Mouse (Mus musculus) heart, embryonic 11.5 days (tissue): ENCODE measurements around the gene Oas1c. TPM values are rescaled to one million over a fixed set of nuclear protein-coding genes. Genes with fewer than 3 reads are reported as not detected.

Experiments used
- ATAC-seq: fragments of 200-750 bp; cut with Nextera tagmentation; replicated peaks from 2 replicates; pipeline ENCODE4 v1.8.0; 2017; ENCODE audit warnings: moderate library complexity; ENCODE audit not compliant: insufficient number of reproducible peaks, low FRiP score, low TSS enrichment
- H3K27ac ChIP-seq: fragments of 300-500 bp; sonication (generic); 2 replicates; pipeline ENCODE4 v1.5.1; 2014; ENCODE audit warnings: mild to moderate bottlenecking, low read depth, low read length
- H3K27me3 ChIP-seq: fragments of 300-500 bp; sonication (generic); 2 replicates; pipeline ENCODE4 v1.6.1; 2014; ENCODE audit warnings: mild to moderate bottlenecking, low read length, mixed read lengths; ENCODE audit not compliant: control insufficient read depth, insufficient read depth
- H3K36me3 ChIP-seq: fragments of 300-500 bp; sonication (generic); 2 replicates; pipeline ENCODE4 v1.6.1; 2014; ENCODE audit warnings: mild to moderate bottlenecking, low read length, moderate library complexity, mixed read lengths; ENCODE audit not compliant: control insufficient read depth, insufficient read depth
- H3K4me1 ChIP-seq: fragments of 300-500 bp; sonication (generic); 2 replicates; pipeline ENCODE4 v1.6.1; 2014; ENCODE audit warnings: low read length; ENCODE audit not compliant: control insufficient read depth, insufficient read depth
- H3K4me2 ChIP-seq: fragments of 300-500 bp; sonication (generic); 2 replicates; pipeline ENCODE4 v1.6.1; 2014; ENCODE audit warnings: mild to moderate bottlenecking, moderate library complexity
- H3K4me3 ChIP-seq: fragments of 300-500 bp; sonication (generic); 2 replicates; pipeline ENCODE4 v1.5.1; 2014; ENCODE audit warnings: low read depth, low read length
- H3K9ac ChIP-seq: fragments of 300-500 bp; sonication (generic); 2 replicates; pipeline ENCODE4 v1.6.1; 2014; ENCODE audit warnings: mild to moderate bottlenecking, low read depth, low read length, moderate library complexity
- H3K9me3 ChIP-seq: fragments of 300-500 bp; sonication (generic); replicated peaks from 2 replicates; pipeline ENCODE4 v1.6.1; 2016; ENCODE audit warnings: low read length; ENCODE audit not compliant: control insufficient read depth
- WGBS: fragments of 180-500 bp; shearing (Covaris S2); extraction: QIAGEN DNeasy Blood & Tissue Kit; methylation state at CpG from one replicate; pipeline ENCODE4 v1.1.7; 2014; ENCODE audit not compliant: insufficient replicate concordance; 5-methylcytosine and 5-hydroxymethylcytosine counted together
- polyA plus RNA-seq: library from polyadenylated mRNA; unstranded; fragments of >200 nt; fragmentation: Nextera tagmentation; extraction: Ambion mirVana; gene quantifications from 2 replicates; pipeline ENCODE4 v1.2.1, GENCODE M21; 2014

Oas1c gene
- polyA plus RNA-seq, 1 experiment from 2014 or later, result 0.54 TPM

- Histone ChIP-seq H3K9me3 (no peaks in the 10 kb centered on the region), H3K9ac (no peak overlapping the region), H3K4me2 (no peak overlapping the region), H3K27ac (no peak overlapping the region), H3K27me3 (no peaks in the 10 kb centered on the region), H3K4me3 (no peak overlapping the region), H3K4me1 (peaks cover 10% of the 10 kb centered on the region), H3K36me3 (no peaks in the 10 kb centered on the region)
- no peak for ATAC-seq
- WGBS, result 70% methylated on average over 5 of the region's 5 CpGs
Observed at GRCm38 (mm10) chr5:120776801-120777200, 35.5 kb downstream of the Oas1c start.

GRCm38 (mm10) chr5:120775287-120775985 is 36.9 kb downstream of the Oas1c start:
- Histone ChIP-seq H3K4me3 (no peak overlapping the region), H3K4me1 (peaks cover 10% of the 10 kb centered on the region), H3K27me3 (no peaks in the 10 kb centered on the region), H3K9me3 (no peaks in the 10 kb centered on the region), H3K36me3 (no peaks in the 10 kb centered on the region), H3K9ac (0 out of 2 replicates have a peak overlapping the region, but pooled peaks have one; percentile 16), H3K4me2 (no peak overlapping the region), H3K27ac (no peak overlapping the region)
- WGBS, result 56% methylated on average over 14 of the region's 14 CpGs
- no peak for ATAC-seq

GRCm38 (mm10) chr5:120769396-120769795 is 42.9 kb downstream of the Oas1c start:
- Histone ChIP-seq H3K4me3 (no peak overlapping the region), H3K27me3 (no peaks in the 10 kb centered on the region), H3K36me3 (no peaks in the 10 kb centered on the region), H3K4me2 (no peak overlapping the region), H3K9ac (no peak overlapping the region), H3K27ac (no peak overlapping the region), H3K4me1 (no peaks in the 10 kb centered on the region), H3K9me3 (no peaks in the 10 kb centered on the region)
- no peak for ATAC-seq
- 47% methylated on average over 3 of the region's 3 CpGs for WGBS

GRCm38 (mm10) chr5:120765010-120765409 is 47.3 kb downstream of the Oas1c start:
- H3K9ac ChIP-seq, result no peak overlapping the region
- no peak overlapping the region for H3K27ac ChIP-seq
- 61% methylated on average over 8 of the region's 8 CpGs for WGBS
- H3K9me3 ChIP-seq, result no peaks in the 10 kb centered on the region
- ATAC-seq, result no peak
- H3K4me1 ChIP-seq, result no peaks in the 10 kb centered on the region
- H3K27me3 ChIP-seq, result no peaks in the 10 kb centered on the region
- H3K36me3 ChIP-seq, result no peaks in the 10 kb centered on the region
- no peak overlapping the region for H3K4me2 ChIP-seq
- H3K4me3 ChIP-seq, result no peak overlapping the region

- no peak for ATAC-seq
- peaks cover 4% of the 10 kb centered on the region; the same call in 1 of the 2 replicates for H3K27me3 ChIP-seq
- WGBS, result 16% methylated on average over 6 of the region's 6 CpGs
- H3K9ac ChIP-seq, result no peak overlapping the region
- H3K9me3 ChIP-seq, result no peaks in the 10 kb centered on the region
- no peak overlapping the region for H3K4me3 ChIP-seq
- H3K36me3 ChIP-seq, result no peaks in the 10 kb centered on the region
- no peak overlapping the region for H3K4me2 ChIP-seq
- H3K4me1 ChIP-seq, result no peaks in the 10 kb centered on the region
- no peak overlapping the region for H3K27ac ChIP-seq
Observed at GRCm38 (mm10) chr5:120761901-120762300, 50.4 kb downstream of the Oas1c start.

GRCm38 (mm10) chr5:120754215-120754614 is 58.1 kb downstream of the Oas1c start:
- H3K4me2 ChIP-seq, result no peak overlapping the region
- no peaks in the 10 kb centered on the region for H3K9me3 ChIP-seq
- no peaks in the 10 kb centered on the region for H3K4me1 ChIP-seq
- WGBS, result 66% methylated on average over 4 of the region's 4 CpGs
- no peak for ATAC-seq
- H3K4me3 ChIP-seq, result no peak overlapping the region
- H3K36me3 ChIP-seq, result no peaks in the 10 kb centered on the region
- H3K27ac ChIP-seq, result no peak overlapping the region
- no peak overlapping the region for H3K9ac ChIP-seq
- H3K27me3 ChIP-seq, result peaks cover 4% of the 10 kb centered on the region; the same call in 1 of the 2 replicates

GRCm38 (mm10) chr5:120752786-120753185 is 59.5 kb downstream of the Oas1c start:
- no peaks in the 10 kb centered on the region for H3K27me3 ChIP-seq
- no peaks in the 10 kb centered on the region for H3K9me3 ChIP-seq
- H3K4me2 ChIP-seq, result no peak overlapping the region
- H3K27ac ChIP-seq, result no peak overlapping the region
- no peak for ATAC-seq
- H3K36me3 ChIP-seq, result no peaks in the 10 kb centered on the region
- H3K9ac ChIP-seq, result no peak overlapping the region
- 74% methylated on average over 3 of the region's 3 CpGs for WGBS
- no peaks in the 10 kb centered on the region for H3K4me1 ChIP-seq
- no peak overlapping the region for H3K4me3 ChIP-seq

GRCm38 (mm10) chr5:120751206-120751605 is 61.1 kb downstream of the Oas1c start:
- ATAC-seq, result no peak

More at GRCm38 (mm10) chr5:120751206-120751605, 61.1 kb downstream of the Oas1c start:
- Histone ChIP-seq H3K4me3 (no peak overlapping the region), H3K4me1 (no peaks in the 10 kb centered on the region), H3K9ac (no peak overlapping the region), H3K9me3 (no peaks in the 10 kb centered on the region), H3K27ac (no peak overlapping the region), H3K36me3 (no peaks in the 10 kb centered on the region), H3K4me2 (no peak overlapping the region), H3K27me3 (no peaks in the 10 kb centered on the region; the same call in 1 of the 2 replicates)
- 69% methylated on average over 3 of the region's 3 CpGs for WGBS
